Mouse (Mus musculus): ENCODE data around the gene Apoa5.

The Apoa5 gene

DNA sequence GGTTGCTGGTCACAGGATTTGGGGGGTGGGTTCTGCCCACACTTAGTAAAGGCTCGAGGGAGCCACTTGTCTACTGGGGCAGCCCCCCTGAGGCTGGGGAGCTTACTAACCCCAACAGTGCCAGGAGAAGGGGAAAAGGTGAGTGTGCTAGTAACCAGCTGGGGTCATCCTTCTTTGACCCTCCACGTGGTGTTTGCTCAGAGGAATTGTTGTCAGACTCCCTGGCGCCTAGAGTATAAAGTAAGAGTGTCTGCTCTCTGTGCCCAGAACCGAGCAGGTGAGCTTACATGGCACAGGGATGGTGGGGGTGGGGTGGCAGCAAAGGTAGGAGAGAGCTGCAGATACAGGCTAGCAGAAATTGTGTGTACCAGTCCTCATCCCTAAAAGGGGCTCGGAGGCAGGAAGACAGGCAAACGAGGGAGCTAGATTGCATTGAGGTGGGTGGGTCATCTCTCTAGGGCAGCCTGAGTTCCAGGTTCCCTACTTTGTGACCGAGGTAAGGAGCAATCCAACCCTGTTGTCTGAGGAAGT is at the start of gene Apoa5:
Apoa5 (plus strand) TSS at position 291 of the 531 bp plus-strand sequence.
- no peak for DNase-seq (ENCODE audit: low read depth, low spot score)

DNA sequence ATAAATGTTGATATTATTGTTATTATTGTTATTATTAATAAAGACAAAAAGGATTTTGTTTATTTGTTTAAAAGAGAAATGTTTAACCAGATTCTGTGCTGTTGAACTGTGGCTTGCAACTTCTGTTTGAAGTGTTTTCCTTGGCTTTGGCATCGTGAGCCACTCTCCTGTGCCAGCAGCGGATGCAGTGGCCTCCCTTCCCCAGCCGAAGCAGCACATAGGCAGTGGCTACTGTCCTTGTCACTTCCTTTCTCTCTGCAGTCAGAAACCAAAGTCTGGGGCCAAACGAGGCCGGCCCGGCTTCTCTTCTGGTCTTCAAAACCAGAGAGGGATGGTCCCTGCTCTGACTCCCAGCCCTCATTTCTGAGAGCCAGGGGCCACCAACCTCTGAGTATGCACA is 45.3 kb upstream of the Apoa5 start:
- DNase-seq (ENCODE audit: low read depth, low spot score), result no peak

DNA sequence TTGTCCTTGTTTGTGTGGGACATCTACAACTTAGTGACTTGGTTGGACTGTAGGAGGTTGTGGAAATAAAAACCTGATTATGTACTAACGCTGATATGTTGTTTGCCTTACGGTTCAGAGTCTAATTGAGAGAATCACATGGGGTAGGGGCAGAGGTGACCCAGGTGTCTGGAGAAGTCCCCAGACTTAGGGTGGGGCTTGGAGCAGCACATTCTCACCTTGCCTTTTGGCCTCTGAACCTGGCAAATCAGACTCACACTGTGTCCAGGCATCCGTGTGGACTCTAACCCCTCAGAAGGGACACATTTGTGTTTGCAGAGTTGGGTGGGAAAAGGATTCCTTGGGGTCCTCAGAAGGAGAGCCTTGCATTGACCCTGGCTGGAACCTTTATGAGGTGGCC is 44.3 kb upstream of the Apoa5 start:
- DNase-seq (ENCODE audit: low read depth, low spot score), result no peak

DNA sequence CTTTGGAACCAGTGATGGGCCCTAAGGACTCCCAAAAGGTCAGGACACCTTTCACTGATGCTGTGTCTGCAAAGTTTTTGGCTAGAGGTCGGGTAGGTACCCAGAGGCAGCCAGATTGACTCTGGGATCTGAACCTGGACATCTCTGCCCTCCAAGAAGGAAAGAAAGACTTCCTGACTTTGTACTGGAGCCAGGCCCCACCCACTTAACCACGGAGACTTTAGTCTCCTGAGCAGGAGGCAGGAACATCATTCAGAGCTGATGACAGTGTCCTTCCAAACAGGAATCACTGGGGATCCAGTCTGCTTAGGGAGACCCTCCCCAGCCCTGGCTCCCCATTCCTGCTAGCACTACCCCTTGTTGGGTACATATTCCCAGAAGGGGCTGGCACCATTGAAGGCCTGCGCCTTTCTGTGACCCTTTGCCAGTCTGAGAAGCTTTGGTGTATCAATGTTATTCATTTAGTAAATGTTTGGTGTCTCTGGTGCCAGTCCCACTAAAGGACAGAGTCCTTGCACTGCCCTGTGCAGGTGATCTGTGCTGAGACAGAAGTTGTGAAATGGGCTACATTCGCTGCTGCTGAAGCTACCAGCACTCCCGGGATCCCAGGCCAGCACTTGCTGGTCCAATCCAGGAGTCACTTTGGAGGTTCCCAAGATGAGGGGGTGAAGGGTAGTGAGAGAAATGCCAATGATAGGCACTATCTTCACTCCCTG is 43.3 kb upstream of the Apoa5 start:
- no peak for DNase-seq (ENCODE audit: low read depth, low spot score)

DNA sequence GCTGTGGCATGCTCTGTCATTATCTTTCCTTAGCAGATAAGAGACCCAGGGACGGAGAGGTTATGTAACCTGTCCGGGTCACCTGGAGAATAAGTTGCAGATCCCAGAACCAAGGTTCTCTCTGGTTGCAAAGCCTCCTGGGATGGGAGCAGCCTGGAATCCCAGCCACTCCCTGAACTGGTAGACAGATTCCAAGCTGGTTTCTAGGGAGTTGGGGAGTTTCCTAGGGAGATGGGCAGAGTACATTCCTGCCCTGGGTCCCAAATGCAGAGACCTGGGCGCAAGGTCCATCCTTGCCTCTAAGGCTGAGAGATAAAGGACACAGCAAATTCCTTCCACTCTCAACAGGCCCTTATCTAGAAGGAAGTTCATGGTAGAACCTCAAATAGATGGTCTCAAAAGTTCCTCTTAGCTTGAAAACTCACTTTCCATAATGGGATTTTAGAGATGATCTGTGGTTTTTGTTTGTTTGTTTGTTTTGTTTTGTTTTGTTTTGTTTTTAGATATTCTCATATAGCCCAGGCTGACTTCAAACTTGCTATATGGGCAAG is 41.3 kb upstream of the Apoa5 start:
- DNase-seq (ENCODE audit: low read depth, low spot score), result no peak

DNA sequence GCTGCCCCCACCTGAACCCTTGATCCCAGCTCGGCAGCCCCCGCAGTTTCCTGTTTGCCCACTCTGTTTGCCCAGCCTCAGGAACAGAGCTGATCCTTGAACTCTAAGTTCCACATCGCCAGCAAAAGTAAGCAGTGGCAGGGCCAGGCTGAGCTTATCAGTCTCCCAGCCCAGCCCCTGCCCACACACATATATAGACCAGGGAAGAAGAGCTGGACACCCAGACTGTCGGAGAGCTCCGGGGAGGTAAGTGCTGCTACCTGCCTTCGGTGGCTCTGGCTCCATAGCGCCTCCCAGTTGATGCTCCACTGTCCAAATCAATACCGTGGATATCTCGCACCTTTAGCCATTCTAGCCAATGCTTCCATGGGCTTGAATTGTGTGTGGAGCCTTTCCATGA is 39.9 kb upstream of the Apoa5 start, which contains the start of gene Apoa1:
Apoa1 (plus strand) TSS at position 90 of the 400 bp plus-strand sequence.
- DNase-seq (ENCODE audit: low read depth, low spot score), result no peak

DNA sequence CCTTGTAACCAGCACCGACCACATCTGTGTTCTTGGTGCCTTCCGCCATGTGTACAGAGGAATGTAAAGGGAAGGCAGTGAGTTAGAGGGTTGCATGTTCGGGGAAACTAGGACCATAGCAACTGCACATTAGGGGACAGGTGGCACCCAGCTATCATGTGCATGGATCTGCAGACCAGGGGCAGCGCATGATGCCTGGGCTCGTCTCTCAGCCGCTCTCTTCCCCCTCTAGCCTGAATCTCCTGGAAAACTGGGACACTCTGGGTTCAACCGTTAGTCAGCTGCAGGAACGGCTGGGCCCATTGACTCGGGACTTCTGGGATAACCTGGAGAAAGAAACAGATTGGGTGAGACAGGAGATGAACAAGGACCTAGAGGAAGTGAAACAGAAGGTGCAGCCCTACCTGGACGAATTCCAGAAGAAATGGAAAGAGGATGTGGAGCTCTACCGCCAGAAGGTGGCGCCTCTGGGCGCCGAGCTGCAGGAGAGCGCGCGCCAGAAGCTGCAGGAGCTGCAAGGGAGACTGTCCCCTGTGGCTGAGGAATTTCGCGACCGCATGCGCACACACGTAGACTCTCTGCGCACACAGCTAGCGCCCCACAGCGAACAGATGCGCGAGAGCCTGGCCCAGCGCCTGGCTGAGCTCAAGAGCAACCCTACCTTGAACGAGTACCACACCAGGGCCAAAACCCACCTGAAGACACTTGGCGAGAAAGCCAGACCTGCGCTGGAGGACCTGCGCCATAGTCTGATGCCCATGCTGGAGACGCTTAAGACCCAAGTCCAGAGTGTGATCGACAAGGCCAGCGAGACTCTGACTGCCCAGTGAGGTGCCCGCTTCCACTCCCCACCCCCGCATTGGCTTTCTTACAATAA is 38.6 kb upstream of the Apoa5 start:
- DNase-seq (ENCODE audit: low read depth, low spot score), result peak; percentile 54

DNA sequence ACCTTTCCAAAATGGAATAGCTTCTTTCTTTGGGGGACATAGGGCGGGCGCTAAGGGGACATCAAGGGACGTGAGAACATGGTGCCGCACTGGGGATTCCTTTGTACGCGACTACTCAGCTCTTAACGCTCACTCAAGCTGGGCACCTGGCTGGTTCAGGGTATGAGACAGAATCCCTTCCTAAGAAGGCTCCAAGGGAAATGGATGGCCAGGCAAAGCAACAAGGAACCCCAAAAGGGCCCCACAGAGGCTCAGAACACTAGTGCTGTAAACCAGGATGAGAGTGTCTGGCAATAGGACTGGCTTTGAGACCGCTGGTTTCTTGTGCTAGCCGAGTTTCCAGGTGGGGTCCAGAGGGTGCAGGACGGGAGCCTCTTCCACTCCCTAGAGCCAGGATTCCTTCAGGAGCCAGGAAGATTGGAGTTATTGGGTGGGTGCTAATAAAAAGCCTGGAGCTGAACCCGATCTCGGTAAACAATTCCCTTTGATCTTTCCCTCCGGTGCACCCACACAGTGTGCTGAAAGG is 37.9 kb upstream of the Apoa5 start:
- DNase-seq (ENCODE audit: low read depth, low spot score), result no peak

DNA sequence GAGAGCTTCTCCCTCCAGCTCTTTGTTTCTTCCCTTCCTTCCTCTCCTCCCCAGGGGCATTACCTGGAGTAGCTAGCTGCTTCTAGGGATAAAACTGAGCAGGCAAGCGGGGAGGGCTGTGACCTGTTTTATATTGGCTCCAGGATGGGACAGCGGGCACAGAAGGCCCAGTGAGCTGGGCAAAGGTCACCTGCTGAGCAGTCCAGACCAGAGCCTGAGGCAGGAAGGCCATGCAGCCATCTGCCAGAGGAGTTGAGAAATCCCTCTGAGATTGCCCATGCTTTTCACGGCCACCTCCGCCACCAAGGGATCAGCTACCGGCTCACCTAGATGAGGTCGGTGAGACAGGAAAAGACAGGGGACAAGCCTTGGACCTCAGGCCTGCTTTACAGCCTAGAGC is 33.2 kb upstream of the Apoa5 start:
- no peak for DNase-seq (ENCODE audit: low read depth, low spot score)

DNA sequence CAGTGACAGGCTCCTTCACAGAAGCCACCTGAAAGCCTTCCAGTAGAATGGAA is 33.0 kb upstream of the Apoa5 start, which contains the start of gene Apoc3:
Apoc3 (minus strand) TSS at position 41 of the 53 bp plus-strand sequence.
- no peak for DNase-seq (ENCODE audit: low read depth, low spot score)

DNA sequence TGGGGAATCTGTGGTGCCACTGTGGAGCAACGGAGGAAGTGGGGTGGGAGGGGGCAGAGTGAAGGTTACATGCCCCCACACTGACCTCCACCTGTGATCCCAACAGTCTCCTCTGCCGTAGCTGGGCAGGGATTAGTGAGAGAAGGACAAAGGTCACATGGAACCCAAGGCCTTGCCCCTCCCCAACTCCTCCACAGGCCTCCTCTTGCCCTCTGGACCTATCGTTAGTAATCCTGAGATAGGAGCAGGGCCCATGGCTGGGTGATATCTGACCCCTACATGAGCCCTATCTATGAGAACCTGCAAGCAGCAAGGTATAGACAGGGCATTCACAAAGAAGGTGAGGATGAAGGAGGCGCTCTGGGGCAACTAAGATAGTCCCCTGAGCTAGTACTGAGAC is 32.8 kb upstream of the Apoa5 start:
- DNase-seq (ENCODE audit: low read depth, low spot score), result no peak

DNA sequence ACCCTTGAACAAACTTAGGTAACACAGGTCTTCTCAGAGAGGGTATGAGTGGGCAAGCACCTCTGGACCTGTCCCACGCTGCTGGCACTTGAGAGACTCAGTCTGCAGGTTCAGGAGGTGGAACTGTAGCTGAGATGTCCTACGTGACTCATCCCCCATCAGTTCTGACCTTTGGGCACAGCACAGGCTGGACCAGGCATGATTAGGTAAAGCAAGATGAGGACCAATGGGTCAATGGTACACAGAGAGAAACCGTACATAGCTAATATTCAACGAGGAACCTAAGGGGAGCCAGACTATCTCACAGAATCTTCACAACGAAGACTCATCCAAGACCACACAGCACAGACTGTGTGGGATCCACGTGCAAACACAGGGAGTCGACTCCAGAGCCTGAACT is 29.6 kb upstream of the Apoa5 start:
- DNase-seq (ENCODE audit: low read depth, low spot score), result no peak

DNA sequence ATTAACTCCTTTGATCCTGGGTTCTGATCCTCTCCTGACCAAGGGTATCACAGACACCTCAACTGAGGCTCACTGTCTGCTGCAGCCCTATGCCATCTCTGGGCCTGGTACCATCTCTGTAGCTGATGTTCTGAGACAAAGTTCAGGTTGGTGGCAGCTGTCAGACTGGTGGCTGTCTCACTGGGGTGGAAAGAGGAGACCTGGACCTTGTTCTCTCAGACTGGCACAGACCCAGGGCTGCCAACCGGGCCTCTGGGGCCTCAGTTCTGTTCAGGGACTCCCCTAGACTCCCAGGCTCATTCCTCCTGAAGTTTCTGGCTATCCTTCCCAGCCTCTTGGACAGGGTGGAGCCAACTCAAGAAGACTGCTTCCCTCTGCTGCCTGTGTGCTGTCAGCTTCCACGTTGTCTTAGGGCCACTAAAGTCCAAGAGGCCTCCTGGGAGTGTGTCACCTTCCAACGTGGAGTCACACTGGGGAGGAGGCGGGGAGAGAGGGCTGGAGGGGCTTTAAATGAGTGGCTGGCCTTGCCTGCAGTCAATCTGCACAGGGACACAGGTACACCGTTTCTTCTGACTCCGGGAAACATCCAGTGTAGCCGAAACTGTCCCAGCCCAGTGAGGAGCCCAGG is 27.8 kb upstream of the Apoa5 start, which contains the start of gene Apoa4:
Apoa4 (plus strand) TSS at position 171 of the 628 bp plus-strand sequence.
- DNase-seq (ENCODE audit: low read depth, low spot score), result no peak

DNA sequence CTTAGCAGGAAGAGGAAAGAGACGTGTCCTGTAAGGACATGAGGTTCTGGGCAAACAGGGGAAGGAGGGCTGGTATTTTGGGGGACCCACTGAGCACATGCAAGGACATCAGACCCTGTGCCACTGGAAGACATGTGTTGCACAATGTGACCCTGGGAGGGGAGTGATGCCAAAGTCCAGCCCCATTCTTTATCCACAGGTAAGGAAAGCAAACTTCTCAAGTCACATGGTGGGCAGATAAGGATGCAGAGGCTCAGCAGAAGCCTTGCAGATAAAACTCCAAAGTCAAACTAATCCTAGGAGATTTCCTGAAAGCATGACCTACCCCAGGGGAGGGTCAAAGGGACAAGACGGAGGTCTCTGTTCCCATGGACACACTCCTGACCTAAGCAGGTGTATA is 26.6 kb upstream of the Apoa5 start:
- DNase-seq (ENCODE audit: low read depth, low spot score), result no peak

DNA sequence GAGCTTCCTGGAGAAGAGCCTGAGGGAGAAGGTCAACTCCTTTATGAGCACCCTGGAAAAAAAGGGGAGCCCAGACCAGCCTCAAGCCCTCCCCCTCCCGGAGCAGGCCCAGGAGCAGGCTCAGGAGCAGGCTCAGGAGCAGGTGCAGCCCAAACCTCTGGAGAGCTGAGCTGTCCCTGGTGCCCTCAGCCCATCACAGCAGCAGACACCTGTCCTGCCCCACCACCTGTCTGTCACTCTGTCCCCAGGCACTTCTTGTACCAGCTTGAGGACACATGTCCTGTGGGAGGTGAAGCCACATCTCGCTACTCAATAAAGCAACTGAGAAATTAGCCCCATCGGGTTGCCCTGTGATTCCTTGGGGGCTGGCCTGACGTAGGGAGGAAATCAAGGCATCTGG is 25.3 kb upstream of the Apoa5 start:
- no peak for DNase-seq (ENCODE audit: low read depth, low spot score)

DNA sequence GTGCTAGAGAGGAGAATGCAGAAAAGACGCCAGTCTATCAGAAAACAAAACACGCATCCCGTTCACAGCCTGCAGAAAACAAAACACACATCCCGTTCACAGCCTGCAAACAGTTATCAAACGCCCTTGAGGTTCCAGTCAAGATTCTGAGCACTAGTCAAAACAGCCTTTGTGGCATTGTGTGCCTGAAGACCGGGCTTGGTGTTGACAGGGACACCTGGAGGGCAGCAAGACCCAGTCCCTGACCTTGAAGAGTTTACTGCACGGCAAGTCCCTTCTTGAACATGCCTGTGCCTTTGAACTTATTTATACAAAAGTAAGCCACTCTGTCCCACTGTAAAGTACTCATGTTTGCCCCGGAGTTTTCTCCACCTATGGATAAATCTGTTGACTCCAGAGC is 24.8 kb upstream of the Apoa5 start:
- no peak for DNase-seq (ENCODE audit: low read depth, low spot score)

DNA sequence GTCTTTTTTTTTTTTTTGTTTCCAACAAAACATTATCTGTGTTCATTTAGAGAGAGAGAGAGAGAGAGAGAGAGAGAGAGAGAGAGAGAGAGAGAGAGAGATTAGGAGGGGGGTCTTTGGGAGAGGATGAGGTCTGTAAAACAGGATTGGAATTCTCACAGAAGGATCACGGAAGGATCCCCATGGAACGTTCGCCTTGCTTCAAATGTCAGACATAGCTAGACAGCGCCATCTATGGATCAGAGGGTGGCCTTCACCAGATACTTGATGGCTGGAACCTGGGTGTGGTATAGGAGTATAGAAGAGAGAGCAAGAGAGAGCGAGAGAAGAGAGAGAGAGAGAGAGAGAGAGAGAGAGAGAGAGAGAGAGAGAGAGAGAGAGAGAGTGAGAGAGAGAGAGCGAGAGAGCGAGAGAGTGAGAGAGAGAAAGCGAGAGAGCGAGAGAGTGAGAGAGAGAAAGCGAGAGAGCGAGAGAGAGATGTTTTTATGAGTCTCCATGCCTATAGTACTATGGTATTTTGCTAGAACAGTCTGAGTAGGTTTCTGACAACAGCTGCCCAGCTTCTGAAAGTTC is 21.6 kb upstream of the Apoa5 start:
- peak; percentile 34 for DNase-seq (ENCODE audit: low read depth, low spot score)

DNA sequence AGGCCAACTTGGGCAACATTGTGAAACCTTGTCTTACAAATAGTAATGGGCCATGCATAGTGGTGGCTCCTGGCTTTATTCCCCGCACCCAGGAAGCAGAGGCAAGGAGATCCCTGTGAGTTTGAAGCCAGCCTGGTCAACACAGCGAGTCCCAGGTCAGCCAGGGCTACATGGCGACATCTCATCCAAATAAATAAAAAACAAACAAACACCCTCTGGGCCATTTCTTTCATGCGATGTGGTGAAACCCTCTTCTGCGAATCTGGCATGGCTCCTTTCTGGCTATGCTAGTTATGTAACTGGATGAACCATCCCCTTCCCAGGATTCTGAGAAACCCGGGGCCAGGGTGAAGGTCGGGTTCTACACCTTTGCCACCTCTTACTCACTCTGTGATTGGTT is 12.3 kb upstream of the Apoa5 start:
- DNase-seq (ENCODE audit: low read depth, low spot score), result no peak

DNA sequence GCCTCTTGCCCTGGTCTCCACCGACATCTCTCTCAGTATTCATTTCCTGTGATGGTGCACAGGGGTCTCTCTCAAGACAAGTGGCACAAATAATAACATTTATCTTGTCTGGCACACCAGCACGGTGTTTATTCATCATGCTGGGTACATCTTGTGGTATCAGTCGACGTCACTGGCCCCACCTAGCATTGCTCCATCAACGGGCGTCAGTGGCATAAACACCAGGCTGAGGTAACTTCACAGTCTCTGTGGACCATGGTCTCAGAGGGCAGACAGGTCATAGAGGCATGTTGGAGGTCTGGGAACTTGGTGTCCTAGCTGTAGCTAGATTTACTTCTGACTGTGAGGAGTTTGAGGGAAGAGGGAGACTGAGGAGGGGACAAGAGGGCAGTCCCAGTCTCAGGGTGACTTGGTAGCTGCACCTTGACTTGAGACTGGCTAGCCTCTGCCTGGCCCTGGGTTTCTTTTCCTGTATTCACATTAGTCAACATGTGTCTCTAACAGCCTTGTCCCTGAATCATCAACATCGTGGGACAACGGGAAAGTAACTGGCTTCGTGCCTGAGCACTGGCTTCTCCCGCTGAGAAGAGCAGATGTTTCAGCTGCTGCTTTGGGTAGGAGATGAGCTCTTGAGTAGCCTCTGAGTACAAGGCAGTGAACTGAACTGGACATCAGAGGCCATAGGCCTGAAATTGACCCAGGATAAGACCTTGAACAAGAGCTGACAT is 11.6 kb upstream of the Apoa5 start:
- DNase-seq (ENCODE audit: low read depth, low spot score), result no peak

DNA sequence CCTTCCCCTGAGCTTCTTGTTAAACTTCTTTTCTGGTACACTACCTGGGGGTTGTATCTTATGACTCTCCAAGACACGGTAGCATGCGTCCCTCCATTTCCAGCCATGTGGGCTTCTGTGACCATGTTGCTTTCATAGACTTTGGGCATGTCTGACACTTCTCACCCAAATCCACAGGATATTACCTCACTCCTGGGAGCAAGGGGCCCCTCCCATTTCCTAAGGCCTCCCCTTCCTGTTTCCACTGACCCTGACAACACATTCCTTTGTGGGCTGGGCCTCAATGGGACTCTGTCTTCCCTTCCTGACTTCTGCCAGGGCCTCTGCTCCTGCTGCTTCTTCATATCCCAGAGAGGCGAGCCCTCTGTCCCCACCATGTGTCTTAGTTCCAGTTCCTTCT is 10.9 kb upstream of the Apoa5 start:
- no peak for DNase-seq (ENCODE audit: low read depth, low spot score)

DNA sequence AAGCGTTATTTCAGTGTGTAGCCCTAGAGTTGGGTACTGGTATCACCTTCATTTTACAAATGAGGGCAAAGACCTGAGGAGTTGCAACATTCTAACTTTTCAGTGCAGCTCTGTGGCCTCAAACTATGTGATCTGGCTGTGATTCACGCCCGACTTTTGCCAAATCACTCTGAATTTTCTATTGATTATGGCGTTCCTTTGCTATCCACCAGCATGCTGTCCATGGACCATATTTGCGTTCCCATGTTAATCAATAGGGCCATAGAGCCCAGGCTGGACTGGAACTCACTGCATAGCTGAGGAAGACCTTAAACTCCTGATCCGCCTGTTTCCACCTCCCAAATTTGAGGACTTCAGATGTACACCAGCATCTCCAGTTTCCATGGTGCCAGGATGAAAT is 9.3 kb upstream of the Apoa5 start:
- DNase-seq (ENCODE audit: low read depth, low spot score), result no peak
